Mouse (Mus musculus): ENCODE data around the gene Blvrb.

DNA sequence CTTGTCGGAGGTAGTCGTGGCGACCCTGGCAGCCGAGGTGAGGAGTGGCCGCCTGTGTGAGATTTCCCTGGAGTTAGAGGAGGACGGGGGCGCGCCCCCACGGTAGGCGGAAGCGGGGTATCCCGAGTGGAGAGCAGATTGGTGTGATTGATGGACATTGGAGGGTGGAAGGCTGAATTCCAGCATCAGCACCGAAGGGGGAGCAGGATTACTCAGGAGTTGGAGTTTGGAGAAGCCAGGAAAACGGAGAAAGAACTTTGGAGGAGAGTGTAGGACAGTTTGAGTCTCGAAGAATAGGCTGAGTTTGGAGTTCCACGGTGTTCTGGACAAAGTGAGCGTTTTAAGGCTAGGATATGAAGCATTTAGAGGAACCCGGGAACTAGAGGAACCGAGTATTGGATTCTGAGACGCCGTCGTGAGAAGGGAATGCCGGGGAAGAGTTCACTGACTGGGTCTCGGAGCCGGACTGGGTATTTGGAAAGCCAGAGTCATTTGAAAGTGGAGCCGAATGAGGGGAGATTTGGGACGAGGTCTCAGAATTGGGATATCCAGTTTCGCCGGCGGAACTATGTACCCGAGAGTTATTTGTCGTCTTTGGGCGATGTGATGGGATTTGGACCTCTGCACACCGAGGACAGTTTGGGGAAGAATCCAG, 26.2 kb downstream of the Blvrb start:
- TF ChIP-seq CTCF (IDR thresholded peaks at IDR 0.05; ENCODE audit: control insufficient read depth, insufficient read depth, insufficient replicate concordance, low read depth, low read length) (no peak), POLR2A (IDR thresholded peaks at IDR 0.05; ENCODE audit: control insufficient read depth, low read depth, low read length) (no peak)
